Mouse (Mus musculus): Measurements from ENCODE around the gene Scyl3.

Gene Scyl3

DNA sequence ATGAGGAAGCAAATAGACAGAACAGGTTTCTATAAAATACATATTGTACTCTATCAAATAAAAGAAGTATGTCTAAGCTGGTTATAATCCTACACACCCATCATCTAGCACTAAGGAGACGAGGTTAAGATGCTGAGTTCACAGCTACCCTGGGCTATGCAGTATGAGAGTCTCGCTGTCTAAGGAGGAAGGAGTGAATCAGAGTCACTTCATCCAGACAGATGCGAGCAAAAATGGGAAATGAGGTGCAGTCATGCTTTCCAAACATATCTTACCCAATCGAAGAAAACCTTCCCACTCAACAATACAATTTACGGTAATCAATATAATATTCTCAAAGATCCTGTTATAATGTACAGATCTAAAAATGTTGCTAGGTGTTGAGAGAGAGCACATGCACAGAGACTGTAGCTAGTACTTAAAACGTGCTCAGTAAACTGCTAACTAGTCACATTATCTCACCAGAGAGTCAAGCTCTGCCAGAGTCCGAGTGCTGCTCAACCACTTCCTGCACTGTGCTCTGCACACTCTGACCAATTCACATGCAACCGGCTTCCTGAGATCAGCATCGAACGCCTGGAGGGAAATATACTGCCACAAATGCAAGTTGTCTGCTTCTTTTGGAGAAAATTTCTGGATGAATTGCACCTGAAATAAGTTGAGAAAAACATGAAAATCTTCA is 35.2 kb downstream of the Scyl3 start:
- DNase-seq (ENCODE audit: low read depth, low spot score) = no peak

DNA sequence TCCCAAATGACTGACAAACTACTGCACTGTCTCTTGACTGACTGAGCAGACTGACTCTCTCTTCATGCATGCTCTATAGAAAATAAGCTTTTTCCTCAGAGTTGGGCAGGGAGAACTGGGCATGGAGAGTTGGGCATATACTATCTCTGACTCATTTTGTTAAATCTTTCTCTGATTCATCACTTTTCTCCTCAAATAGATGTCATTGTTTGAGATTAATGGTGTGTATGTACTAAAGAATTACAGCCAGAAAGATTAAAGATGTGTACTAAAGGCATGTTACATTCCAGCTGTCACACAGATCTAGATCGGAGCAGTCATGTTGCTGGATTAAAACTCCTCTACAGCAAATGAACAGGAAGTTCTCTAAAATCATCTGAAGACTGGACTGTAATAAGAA is 45.6 kb downstream of the Scyl3 start:
- DNase-seq (ENCODE audit: low read depth, low spot score) = no peak

DNA sequence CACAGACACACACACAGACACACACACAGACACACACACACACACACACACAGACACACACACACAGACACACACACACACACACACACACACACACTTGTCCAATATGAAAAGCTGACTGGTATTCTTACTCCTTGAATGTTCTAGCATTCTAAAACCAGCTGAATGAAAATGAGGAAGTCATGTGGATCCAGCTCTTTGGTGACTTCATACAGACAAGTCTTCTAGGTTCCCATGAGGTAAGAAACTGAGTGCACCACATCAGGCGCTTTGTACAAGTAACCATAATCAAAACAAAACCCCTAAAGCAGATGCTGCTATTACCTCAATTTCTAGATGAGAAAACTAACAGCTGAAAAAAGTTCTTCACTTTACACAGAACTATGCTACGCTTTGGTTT is 46.2 kb downstream of the Scyl3 start:
- DNase-seq (ENCODE audit: low read depth, low spot score) = no peak

GRCm38 (mm10) chr1:163976515-163976914 is 47.6 kb downstream of the Scyl3 start:
- DNase-seq (ENCODE audit: low read depth, low spot score) = no peak

DNA sequence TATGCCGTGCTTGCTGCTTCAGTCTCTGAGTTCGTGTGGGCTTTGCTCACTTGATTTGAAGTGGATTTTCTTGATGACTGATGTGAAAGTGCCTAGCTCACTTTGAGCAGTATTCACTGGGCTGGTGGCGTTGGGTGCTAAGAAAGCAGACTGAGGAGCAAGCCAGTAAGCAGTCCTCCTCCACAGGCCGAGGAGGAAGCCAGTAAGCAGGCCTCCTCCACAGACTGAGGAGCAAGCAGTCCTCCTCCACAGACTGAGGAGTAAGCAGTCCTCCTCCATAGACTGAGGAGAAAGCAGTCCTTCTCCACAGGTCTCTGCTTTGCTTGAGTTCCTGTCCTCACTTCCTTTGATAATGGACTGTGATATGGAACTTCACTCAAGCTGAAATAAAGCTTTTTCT is 63.5 kb downstream of the Scyl3 start:
- no peak for DNase-seq (ENCODE audit: low read depth, low spot score)

GRCm38 (mm10) chr1:163994173-163994720 is 65.3 kb downstream of the Scyl3 start:
- no peak for DNase-seq (ENCODE audit: low read depth, low spot score)

- peak; percentile 98 for DNase-seq (ENCODE audit: low read depth, low spot score)
Observed at GRCm38 (mm10) chr1:163994721-163995608, 66.1 kb downstream of the Scyl3 start, which contains the start of the genes BC055324 and Mettl18. Gene BC055324 (minus strand): TSS chr1:163994796. Gene Mettl18 (plus strand): TSS chr1:163994889.

DNA sequence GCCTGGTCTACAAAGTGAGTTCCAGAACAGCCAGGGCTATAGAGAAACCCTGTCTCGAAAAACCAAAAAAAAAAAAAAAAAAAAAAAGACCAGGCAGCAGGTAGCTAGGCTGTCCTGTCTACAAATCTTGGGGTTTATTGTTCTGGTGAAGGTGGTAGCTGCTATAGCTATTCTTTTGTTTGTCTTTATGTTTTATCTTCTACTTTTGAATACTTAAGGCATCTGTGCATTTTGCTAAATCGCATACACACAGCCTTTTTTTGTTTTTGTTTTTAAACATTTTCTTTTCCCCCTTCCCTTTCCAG is 66.7 kb downstream of the Scyl3 start:
- DNase-seq (ENCODE audit: low read depth, low spot score) = no peak

- peak; percentile 71 for DNase-seq (ENCODE audit: low read depth, low spot score)
Observed at GRCm38 (mm10) chr1:164001831-164002452, 73.0 kb downstream of the Scyl3 start.

GRCm38 (mm10) chr1:164004311-164004710 is 75.4 kb downstream of the Scyl3 start:
- DNase-seq (ENCODE audit: low read depth, low spot score) = peak; percentile 58

All from ES-CJ7 (cell line).